ENCODE assay signal across 9 mouse cellular contexts in the genomic region with DNA sequence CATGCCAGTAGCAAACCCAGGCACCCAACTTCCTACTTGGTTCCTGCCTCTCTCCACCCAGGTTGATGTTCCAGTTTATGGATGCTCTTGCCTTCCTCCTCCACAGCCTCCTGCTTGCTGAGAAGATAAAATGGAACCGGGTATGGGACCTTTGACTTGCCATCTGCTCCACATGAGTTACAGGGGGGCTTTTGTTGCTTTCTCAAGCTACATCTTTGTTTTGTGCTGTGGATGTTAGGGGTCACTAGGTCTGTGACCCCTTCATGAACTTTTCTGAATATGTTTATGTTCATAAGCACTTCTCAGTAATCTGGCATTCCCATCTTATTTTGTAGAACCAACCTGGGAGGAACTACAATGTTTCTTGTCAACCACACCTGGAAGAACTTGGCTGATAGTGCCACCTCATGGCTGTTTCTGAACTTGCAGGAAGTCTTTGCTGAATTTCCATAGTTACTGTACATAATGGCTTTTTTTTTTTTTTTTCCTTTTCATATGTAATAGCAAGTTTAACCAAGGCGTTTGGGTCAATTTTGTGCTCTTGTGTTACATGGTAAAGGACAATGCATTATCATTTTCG.
A peak's percentile ranks its signal among the peaks of the same experiment; 100 is the strongest.
DNase-seq lines count a peak whose midpoint lies in the region; ATAC-seq and TF ChIP-seq lines count a peak whose summit lies in the region.
"Had no signal": no experiment of that assay in that cellular context is flagged by ENCODE, and none has a peak within 500 bp of the region (broad histone marks: within the 10 kb centered on the region; RNA-seq: fewer than 3 reads in every experiment).

No protein-coding gene starts in this region.

- no peak for TF ChIP-seq POLR2A in heart, adult 2 months (IDR thresholded peaks at IDR 0.05; ENCODE audit: insufficient read depth, low read depth, low read length)

- H3K36me3 ChIP-seq in heart, adult 2 months (ENCODE audit: control insufficient read depth, insufficient read depth, low read length): no peaks in the 10 kb centered on the region
- H3K36me3 ChIP-seq: limb, embryonic 12.5 days had no signal

- H3K27me3 ChIP-seq in heart, adult 2 months (ENCODE audit: control insufficient read depth, insufficient read depth, low read length): no peaks in the 10 kb centered on the region
- H3K27me3 ChIP-seq: limb, embryonic 12.5 days had no signal

- no peak overlapping the region for H3K4me3 ChIP-seq in heart, adult 2 months
- H3K4me3 ChIP-seq: limb, embryonic 12.5 days had no signal

- no peak overlapping the region for H3K9ac ChIP-seq in heart, adult 2 months (ENCODE audit: low read depth, low read length)
- H3K9ac ChIP-seq: limb, embryonic 12.5 days had no signal

- H3K27ac ChIP-seq in heart, adult 2 months: no peak overlapping the region
- H3K27ac ChIP-seq: limb, embryonic 12.5 days had no signal

- TF ChIP-seq EP300 in heart, adult 2 months (IDR thresholded peaks at IDR 0.05; ENCODE audit: insufficient read depth, low read depth, low read length): no peak

- no peaks in the 10 kb centered on the region for H3K4me1 ChIP-seq in heart, adult 2 months (ENCODE audit: control insufficient read depth, insufficient read depth, low read length)
- H3K4me1 ChIP-seq: limb, embryonic 12.5 days had no signal

- no peaks in the 10 kb centered on the region for H3K79me2 ChIP-seq in heart, adult 2 months (replicated peaks; ENCODE audit: control insufficient read depth, insufficient read depth, low read length)

- TF ChIP-seq CTCF in heart, adult 2 months (IDR thresholded peaks at IDR 0.05): peak; percentile 62

- WGBS in heart, adult 2 months: 19% methylated on average over 3 of the region's 3 CpGs
- 27% methylated on average over 3 of the region's 3 CpGs for WGBS in large intestine, adult 2 months

- DNase-seq in heart, adult 2 months: peak in 1 of 2 experiments; percentile 9
- DNase-seq in heart, adult 11 months: no peak
- DNase-seq in CD4-positive, CD25-positive, alpha-beta regulatory T cell, adult 2 months (ENCODE audit: low read depth, low spot score): peak; percentile 52
- peak; percentile 69 for DNase-seq in adrenal gland, postnatal 14 days
- DNase-seq in gastrocnemius, postnatal 14 days: peak; percentile 13
- DNase-seq in large intestine, adult 2 months (ENCODE audit: low read depth, low spot score): peak; percentile 39
- DNase-seq in lung, postnatal 36 days: peak; percentile 62

- intact Hi-C loops in heart, adult 2 months (cut with DNase I): no loop called here
- intact Hi-C loops in gastrocnemius, postnatal 14 days (cut with DNase I; ENCODE audit: low total_unique reads): no loop called here

- no peak for ATAC-seq in erythroid progenitor cell, adult 5-6 weeks (replicated peaks; ENCODE audit: low FRiP score, poor library complexity, severe bottlenecking)
